Mouse (Mus musculus): ENCODE measurements around the gene Apoa2.

Apoa2 gene

GRCm38 (mm10) chr1:171205704-171206493, 19.0 kb upstream of the Apoa2 start:
- DNase-seq (ENCODE audit: low spot score in 2 of 2) = no peak

GRCm38 (mm10) chr1:171209409-171209808, 15.4 kb upstream of the Apoa2 start:
- no peak for DNase-seq (ENCODE audit: low spot score in 2 of 2)

DNA sequence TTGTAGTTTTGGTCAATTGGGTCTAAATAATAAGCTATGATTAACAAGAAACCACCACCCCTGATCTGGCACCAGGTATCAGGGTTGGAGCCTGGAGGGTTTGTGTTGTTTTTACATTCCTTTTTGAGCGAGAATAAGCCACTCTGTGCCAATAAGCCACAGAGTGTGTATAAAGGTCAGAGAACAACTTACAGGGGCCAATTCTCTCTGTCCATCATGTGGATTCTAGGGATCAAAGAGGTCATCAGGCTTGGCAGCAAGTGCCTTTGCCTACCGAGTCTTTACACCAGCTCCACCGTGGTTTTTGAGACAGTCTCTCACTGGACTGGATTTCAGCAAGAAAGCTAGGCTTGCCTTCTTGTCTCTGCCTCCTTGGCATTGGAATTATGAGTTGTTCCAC, 12.0 kb upstream of the Apoa2 start:
- DNase-seq (ENCODE audit: low spot score in 2 of 2) = no peak

GRCm38 (mm10) chr1:171213801-171214496, 10.9 kb upstream of the Apoa2 start, which contains the start of gene Nr1i3:
TSS of gene Nr1i3 (plus strand) at chr1:171213970.
- no peak for DNase-seq (ENCODE audit: low spot score in 2 of 2)

DNA sequence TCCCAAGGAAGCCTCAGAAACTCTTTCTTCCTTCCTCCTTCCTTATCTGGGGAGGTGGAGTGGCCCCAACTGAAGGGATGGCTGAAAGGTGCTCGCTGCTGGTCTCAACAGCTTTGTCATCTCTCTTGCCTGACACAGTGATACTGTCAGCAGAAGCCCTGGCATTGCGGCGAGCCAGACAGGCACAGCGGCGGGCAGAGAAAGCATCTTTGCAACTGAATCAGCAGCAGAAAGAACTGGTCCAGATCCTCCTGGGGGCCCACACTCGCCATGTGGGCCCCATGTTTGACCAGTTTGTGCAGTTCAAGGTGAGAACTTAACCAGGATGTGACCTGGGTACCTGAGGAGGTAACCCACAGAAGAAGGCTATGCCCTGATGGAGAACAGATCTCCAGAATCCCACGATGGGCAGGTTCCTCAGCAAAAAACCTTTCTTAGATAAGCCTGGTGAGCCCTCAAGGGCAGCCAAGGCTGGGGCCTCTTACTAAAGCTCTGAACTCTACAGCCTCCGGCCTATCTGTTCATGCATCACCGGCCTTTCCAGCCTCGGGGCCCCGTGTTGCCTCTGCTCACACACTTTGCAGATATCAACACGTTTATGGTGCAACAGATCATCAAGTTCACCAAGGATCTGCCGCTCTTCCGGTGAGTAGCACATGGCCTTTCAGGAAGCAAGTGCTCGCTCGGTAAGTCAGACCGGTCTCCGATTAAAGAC, 8.5 kb upstream of the Apoa2 start:
- DNase-seq (ENCODE audit: low spot score in 2 of 2) = no peak

- peak; percentile 54 to 79 for DNase-seq (ENCODE audit: low spot score in 2 of 2)
Observed at GRCm38 (mm10) chr1:171220871-171221270, 4.0 kb upstream of the Apoa2 start.

DNA sequence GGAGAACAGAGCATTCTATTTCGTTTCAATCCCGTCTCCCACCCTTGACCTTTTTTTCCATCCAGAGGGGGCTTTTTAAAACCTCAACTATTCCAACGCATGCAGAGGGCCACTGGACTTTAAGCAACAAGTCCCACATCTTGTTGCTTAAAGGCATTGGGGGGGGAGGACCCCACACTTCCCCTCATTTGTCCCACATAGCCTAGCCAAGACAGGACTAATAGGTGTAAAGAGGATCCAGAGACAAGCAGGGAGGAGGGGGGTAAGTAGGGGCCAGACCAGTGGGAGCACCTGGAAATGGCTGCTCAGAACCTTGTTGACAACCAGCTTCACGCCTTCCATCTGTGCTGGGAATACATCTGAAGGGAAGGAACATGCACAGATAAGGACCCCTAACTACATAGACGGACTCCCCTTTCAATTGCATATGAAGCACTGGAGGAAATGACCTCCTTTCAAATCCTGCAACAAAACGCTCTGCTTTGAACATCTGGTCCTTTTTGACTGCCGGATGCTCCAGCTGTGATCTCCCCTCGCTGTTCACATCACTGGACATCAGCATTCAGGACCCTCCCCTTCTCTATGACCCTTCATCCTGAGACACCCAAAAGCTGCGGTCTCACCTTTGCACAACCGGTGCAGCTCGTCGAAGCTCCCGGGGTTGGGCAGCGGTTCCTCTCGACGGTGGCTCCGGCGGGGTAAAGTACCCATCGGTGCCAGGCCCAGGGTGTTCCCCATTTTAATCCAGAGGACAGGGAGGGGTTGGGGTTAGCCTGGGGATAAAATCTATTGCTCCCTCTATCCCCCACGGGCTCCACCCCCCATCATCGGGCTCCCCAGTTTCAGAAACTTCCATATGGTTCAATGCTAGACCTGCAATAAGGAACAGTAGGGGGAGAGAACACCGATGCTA, 3.3 kb upstream of the Apoa2 start:
- no peak for DNase-seq (ENCODE audit: low spot score in 2 of 2)

DNA sequence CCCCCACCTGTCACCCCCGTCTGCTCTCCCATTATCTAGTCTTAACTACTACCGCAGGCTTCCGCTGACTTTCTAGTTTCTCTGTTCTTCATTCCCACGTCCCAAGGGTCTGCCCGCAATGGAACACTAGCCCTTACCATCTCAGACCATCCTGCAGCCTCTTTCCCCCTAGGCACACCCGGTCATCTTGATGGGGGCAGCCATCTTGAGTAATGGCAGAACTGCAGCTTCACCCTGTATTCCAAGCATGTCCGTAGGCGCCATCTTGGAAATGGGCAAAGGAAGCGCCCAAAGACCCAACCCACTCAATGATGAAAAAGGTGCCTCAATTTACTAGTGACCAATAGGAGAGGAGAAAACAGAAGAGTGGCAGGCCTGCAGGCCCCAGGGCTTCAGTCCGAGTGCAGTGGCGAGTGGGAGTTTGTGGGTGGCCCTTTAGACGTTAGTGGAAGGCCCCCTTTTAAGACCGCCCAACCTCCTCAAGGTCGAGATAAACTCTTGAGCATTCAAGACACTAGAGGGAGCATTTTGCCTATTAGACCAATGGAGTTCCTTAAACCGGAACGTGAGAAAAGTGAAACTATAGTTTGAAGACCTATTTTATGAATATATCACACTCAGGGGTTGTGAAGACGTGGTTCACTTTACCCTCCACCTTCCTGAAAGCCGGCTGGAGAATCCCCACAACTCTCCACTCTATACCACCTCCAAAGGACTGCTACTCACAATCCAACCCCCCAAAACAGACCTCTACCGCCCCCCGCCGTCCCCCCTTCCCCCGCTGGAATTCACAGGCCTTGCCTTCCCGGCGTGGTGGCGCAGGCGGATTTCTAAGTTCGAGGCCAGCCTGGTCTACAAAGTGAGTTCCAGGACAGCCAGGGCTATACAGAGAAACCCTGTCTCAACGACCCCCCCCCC, 2.4 kb upstream of the Apoa2 start, which contains the start of gene Tomm40l:
Tomm40l (minus strand) TSS at position 277 of the 918 bp plus-strand sequence.
- peak; percentile 69 to 78 for DNase-seq (ENCODE audit: low spot score in 2 of 2)

DNA sequence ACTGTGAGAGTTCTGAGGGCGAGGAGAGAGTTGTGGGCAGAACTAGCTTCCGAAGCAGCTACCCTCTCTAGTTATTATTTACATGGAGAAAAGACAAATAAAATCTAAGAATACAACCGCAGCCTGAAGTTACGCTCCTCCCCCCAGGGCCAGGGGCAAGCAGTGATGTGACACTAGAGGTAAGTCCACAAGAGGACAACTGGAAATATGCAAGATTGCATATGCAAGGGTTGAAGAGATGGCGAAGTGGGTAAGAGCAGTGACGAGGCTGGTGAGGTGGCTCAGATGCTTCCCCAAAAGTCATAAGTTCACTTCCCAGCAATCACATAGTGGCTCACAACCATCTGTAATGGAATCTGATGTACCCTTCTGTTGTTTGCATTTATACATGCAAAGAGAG, 1.7 kb upstream of the Apoa2 start:
- DNase-seq (ENCODE audit: low spot score in 2 of 2) = no peak

DNA sequence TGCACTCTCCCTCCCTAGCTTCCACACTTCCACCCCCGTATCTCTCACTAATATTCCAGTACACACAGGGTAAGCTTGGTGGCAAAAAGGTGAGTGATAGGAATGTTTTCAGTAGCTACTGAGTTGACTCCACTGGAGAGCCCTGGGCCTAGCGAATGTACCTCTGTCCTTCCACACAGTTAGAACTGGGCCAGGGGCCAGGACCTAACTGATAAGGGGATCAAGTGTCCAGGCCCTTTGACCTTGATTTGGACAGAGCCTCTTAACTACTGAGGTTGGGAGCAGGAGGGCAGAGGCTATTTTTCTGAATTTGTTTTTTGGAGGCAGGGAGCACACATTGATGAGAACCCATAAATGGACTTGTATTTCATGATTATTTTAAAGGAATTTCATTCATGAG, 1.1 kb upstream of the Apoa2 start:
- DNase-seq (ENCODE audit: low spot score in 2 of 2) = no peak

DNA sequence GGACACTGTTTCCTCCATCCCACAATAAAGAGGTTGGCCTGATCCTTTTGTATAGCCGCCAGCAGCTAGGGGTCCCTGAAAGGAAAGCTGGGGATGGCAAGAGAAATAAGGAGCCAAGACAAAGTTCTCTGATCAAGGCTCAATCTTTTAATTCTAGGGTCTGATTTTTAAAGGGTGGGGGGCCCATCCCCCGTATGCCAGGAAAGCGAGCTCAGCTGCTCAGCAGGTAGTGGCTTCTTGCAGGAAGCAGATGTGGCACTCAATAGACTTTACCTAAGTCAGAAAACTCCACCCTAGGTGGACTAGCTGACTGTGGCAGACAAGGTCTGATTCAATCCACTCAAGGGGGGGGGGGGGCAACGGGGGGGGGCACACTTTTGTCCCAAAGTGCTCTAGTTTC, 1.9 kb downstream of the Apoa2 start:
- DNase-seq (ENCODE audit: low spot score in 2 of 2) = no peak

GRCm38 (mm10) chr1:171227879-171228278, 3.0 kb downstream of the Apoa2 start:
- DNase-seq (ENCODE audit: low spot score in 2 of 2) = no peak

GRCm38 (mm10) chr1:171229750-171230149, 4.9 kb downstream of the Apoa2 start:
- DNase-seq (ENCODE audit: low spot score in 2 of 2) = no peak

GRCm38 (mm10) chr1:171230215-171230614, 5.4 kb downstream of the Apoa2 start:
- no peak for DNase-seq (ENCODE audit: low spot score in 2 of 2)

- DNase-seq (ENCODE audit: low spot score in 2 of 2) = no peak
Observed at GRCm38 (mm10) chr1:171231844-171232243, 7.0 kb downstream of the Apoa2 start.

DNA sequence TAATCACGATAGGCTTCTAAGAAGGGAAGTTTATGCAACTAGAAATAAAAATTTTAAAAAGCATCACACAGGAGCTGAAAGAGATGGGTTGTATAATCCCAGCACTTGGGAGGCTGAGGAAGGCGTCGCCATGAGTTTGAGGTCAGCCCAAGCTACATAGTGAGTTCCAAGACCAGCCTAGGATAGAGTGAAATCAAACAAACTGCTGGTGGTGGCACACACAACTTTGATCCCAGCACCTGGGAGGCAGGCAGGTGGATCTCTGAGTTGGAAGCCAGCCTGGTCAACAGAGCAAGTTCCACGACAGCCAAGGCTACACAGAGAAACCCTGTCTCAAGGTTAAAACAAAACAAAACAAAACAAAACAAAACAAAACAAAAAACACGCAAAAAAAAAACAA, 7.5 kb downstream of the Apoa2 start:
- DNase-seq (ENCODE audit: low spot score in 2 of 2) = no peak

DNA sequence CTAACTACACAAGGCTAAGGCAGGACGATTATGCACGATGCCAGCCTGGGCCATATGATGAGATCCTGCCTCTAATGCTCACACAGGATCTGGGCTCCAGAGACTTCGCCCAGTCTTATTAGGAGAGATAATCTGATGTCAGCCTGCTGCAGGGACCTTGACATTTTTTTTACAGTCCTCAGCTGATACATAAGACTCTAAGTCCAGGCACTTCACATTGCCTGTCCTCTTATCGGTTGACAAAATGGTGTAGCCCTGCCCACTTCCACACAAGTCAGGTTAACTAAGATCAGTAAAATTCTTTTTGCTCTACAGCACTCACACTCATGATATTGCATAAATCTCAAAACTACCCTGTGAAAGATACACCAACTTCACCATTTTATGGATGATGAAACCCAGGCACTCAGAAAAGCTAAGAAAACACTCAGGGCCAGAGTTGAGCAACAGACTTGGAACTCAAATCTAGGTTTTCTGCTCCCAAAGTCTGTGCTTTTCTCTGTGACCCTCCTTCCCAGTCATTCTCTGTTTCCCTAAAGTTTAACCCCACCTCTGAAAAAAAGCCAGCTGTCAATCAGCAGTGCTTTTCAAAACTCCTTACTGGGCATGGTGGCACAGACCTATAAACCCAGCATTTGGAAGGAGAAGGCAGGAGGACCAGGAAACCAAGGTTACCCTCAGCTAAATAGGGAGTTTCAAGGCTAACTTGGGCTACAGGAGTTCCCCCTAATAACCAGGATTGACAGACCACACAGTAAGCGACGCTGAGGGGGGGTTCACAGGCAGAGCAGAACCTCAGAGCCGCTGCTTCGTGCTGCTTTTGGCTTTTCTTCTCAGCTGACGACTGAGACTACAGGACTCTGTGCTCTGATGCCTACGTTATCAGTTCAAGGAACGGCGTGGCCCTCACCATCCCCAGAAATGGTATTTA, 8.2 kb downstream of the Apoa2 start:
- DNase-seq (ENCODE audit: low spot score in 2 of 2) = no peak

DNA sequence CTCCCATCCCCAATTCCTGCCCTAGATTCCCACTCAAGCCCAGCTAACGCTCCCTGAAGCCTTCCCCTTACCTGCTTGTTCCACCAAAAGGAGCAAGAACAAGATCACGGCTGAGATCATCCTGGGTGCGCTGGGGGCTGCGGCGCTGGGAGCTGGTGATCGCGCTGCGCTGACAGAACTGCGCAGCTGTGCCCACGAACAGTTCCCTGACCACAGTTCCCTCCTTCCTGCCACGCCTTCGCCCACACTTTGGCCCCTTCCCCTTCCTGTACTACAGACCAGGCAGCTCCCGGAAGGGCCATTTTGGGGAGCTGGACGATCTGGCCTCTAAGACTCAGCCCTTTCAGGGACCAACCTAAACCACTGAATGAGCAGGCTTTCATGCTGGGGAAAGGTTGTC, 9.3 kb downstream of the Apoa2 start, which contains the start of gene Fcer1g:
Fcer1g (minus strand) TSS at position 240 of the 400 bp plus-strand sequence.
- no peak for DNase-seq (ENCODE audit: low spot score in 2 of 2)

- DNase-seq (ENCODE audit: low spot score in 2 of 2) = no peak
Observed at GRCm38 (mm10) chr1:171234538-171234937, 9.7 kb downstream of the Apoa2 start.
